Mouse (Mus musculus): ENCODE data around the gene Duoxa1. TPM values are rescaled to one million over a fixed set of nuclear protein-coding genes. Genes with fewer than 3 reads are reported as not detected.

The Duoxa1 gene
- not detected for polyA plus RNA-seq (2017; shearing (Covaris generic))

GRCm38 (mm10) chr2:122313536-122313935 is at the start of gene Duoxa1:
Gene Duoxa1, minus strand, starts transcription at chr2:122313730.

GRCm38 (mm10) chr2:122315372-122315771 is 1.8 kb upstream of the Duoxa1 start, which contains the start of gene Duox1:
Gene Duox1, plus strand, starts transcription at chr2:122315672.

GRCm38 (mm10) chr2:122298596-122299490 is 14.7 kb downstream of the Duoxa1 start, which contains the start of gene Duoxa2:
Gene Duoxa2, plus strand, starts transcription at chr2:122298900.

GRCm38 (mm10) chr2:122298096-122298499 is 15.4 kb downstream of the Duoxa1 start, which contains the start of gene Duox2:
Gene Duox2, minus strand, starts transcription at chr2:122298449.

Other genes with a start within 250 kb of the Duoxa1 start
- 22.2 TPM for gene Spg11, start 195.3 kb downstream of the Duoxa1 start, polyA plus RNA-seq (2017; shearing (Covaris generic))
- 8,183 TPM for gene B2m, start 166.0 kb downstream of the Duoxa1 start, polyA plus RNA-seq (2017; shearing (Covaris generic))
- gene Trim69, start 153.0 kb downstream of the Duoxa1 start, polyA plus RNA-seq (2017; shearing (Covaris generic)), result not detected
- 1.4 TPM for gene Patl2, start 127.5 kb downstream of the Duoxa1 start, polyA plus RNA-seq (2017; shearing (Covaris generic))
- not detected for gene Terb2, start 127.5 kb downstream of the Duoxa1 start, polyA plus RNA-seq (2017; shearing (Covaris generic))
- 4.1 TPM for gene Sord, start 79.0 kb downstream of the Duoxa1 start, polyA plus RNA-seq (2017; shearing (Covaris generic))
- not detected for gene Duox2, start 15.3 kb downstream of the Duoxa1 start, polyA plus RNA-seq (2017; shearing (Covaris generic))
- not detected for gene Duoxa2, start 14.8 kb downstream of the Duoxa1 start, polyA plus RNA-seq (2017; shearing (Covaris generic))
- not detected for gene Duox1, start 1.9 kb upstream of the Duoxa1 start, polyA plus RNA-seq (2017; shearing (Covaris generic))
- 0.94 TPM for gene Shf, start 55.4 kb upstream of the Duoxa1 start, polyA plus RNA-seq (2017; shearing (Covaris generic))
- 274 TPM for gene Slc28a2, start 112.7 kb upstream of the Duoxa1 start, polyA plus RNA-seq (2017; shearing (Covaris generic))
- 98.5 TPM for gene Gm14085, start 171.2 kb upstream of the Duoxa1 start, polyA plus RNA-seq (2017; shearing (Covaris generic))

All from inflammation-experienced regulatory T-cells, adult 16 weeks (primary cell).